In genomic region chr6:141282796-141283195, GRCm38 (mm10) we compare ENCODE assay signal across 25 mouse cellular contexts. TPM values are rescaled to one million over a fixed set of nuclear protein-coding genes. Genes with fewer than 3 reads are reported as not detected.
"Had no signal": no experiment of that assay in that cellular context is flagged by ENCODE, and none has a peak within 500 bp of the region (broad histone marks: within the 10 kb centered on the region; RNA-seq: fewer than 3 reads in every experiment).

No protein-coding gene starts in this region.

- H3K27me3 ChIP-seq: heart, embryonic 12.5 days; hindbrain, embryonic 13.5 days; hindbrain, embryonic 15.5 days; kidney, embryonic 15.5 days; limb, embryonic 13.5 days; limb, embryonic 15.5 days; liver, embryonic 12.5 days had no signal

- H3K36me3 ChIP-seq: heart, embryonic 10.5 days; heart, embryonic 12.5 days; hindbrain, embryonic 13.5 days; hindbrain, embryonic 15.5 days; kidney, embryonic 15.5 days; limb, embryonic 13.5 days; limb, embryonic 15.5 days; liver, embryonic 12.5 days had no signal

- H3K27ac ChIP-seq: heart, embryonic 10.5 days; hindbrain, embryonic 13.5 days; hindbrain, embryonic 15.5 days; hindbrain, postnatal 0 days; kidney, embryonic 15.5 days; kidney, postnatal 0 days; limb, embryonic 13.5 days; limb, embryonic 15.5 days; liver, embryonic 12.5 days; liver, embryonic 14.5 days had no signal

- H3K4me3 ChIP-seq: heart, embryonic 10.5 days; heart, embryonic 12.5 days; hindbrain, embryonic 13.5 days; hindbrain, embryonic 15.5 days; kidney, embryonic 15.5 days; limb, embryonic 13.5 days; limb, embryonic 15.5 days; liver, embryonic 12.5 days had no signal

- H3K9me3 ChIP-seq: heart, embryonic 10.5 days; heart, embryonic 12.5 days; hindbrain, embryonic 13.5 days; hindbrain, embryonic 15.5 days; kidney, embryonic 15.5 days; limb, embryonic 13.5 days; limb, embryonic 15.5 days; liver, embryonic 12.5 days had no signal

- ATAC-seq: hindbrain, postnatal 0 days; intestine, embryonic 16.5 days; liver, embryonic 12.5 days had no signal

- DNase-seq: gastrocnemius, postnatal 14 days; gastrocnemius, postnatal 36 days; heart, adult 18-20 months; heart, postnatal 10 days; kidney, adult 11 months; kidney, adult 2 months; kidney, adult 9 months; kidney, postnatal 14 days; kidney, postnatal 36 days; layer of hippocampus, adult 9-11 months; layer of hippocampus, postnatal 36 days; lung, adult 18-20 months had no signal

- H3K4me1 ChIP-seq: heart, embryonic 10.5 days; heart, embryonic 12.5 days; hindbrain, embryonic 13.5 days; hindbrain, embryonic 15.5 days; limb, embryonic 13.5 days; limb, embryonic 15.5 days; liver, embryonic 12.5 days had no signal

- H3K4me2 ChIP-seq: heart, embryonic 12.5 days; hindbrain, embryonic 13.5 days; hindbrain, embryonic 15.5 days; kidney, embryonic 15.5 days; limb, embryonic 13.5 days; limb, embryonic 15.5 days; liver, embryonic 12.5 days had no signal

- H3K9ac ChIP-seq: heart, embryonic 12.5 days; hindbrain, embryonic 13.5 days; hindbrain, embryonic 15.5 days; kidney, embryonic 15.5 days; limb, embryonic 13.5 days; limb, embryonic 15.5 days; liver, embryonic 12.5 days; liver, embryonic 14.5 days had no signal

RNA-seq across cellular contexts. Expression of gene Pde3a, which starts 33.7 kb away (rescaled TPM):
- total RNA-seq: hematopoietic stem cell, adult 5-6 weeks had no signal
